Mouse (Mus musculus) testis, adult 2 months (tissue): ENCODE measurements around the gene Arhgdia.
A peak's percentile ranks its signal among the peaks of the same experiment; 100 is the strongest.

Source experiments
- CTCF ChIP-seq: fragments of 200-500 bp; IDR thresholded peaks from 2 replicates; pipeline ENCODE4 v1.5.1; 2012; ENCODE audit warnings: low read depth, mild to moderate bottlenecking, inconsistent platforms, low read length, moderate library complexity; ENCODE audit not compliant: control insufficient read depth, insufficient read depth, insufficient replicate concordance
- POLR2A ChIP-seq: fragments of 200-500 bp; IDR thresholded peaks from 2 replicates; pipeline ENCODE4 v1.6.1; 2012; ENCODE audit warnings: low read depth, mild to moderate bottlenecking, inconsistent platforms, low read length, moderate library complexity; ENCODE audit not compliant: control insufficient read depth

- 0 out of 2 replicates have a peak, but pooled peaks have one; percentile 0 for TF ChIP-seq POLR2A
- no peak for TF ChIP-seq CTCF
These were observed 27.8 kb upstream of the Arhgdia start for GRCm38 (mm10) chr11:120609250-120609649.
